Mouse (Mus musculus) frontal cortex, postnatal 25 days (tissue): ENCODE data around the gene Dctd.
"Not testable (repeated sequence)": the region's sequence is repeated elsewhere in the genome, so short reads cannot be mapped to it uniquely, and the experiment has no call there.

Experiments
- DNase-seq, 2 experiments: peaks; one replicate each; pipeline ENCODE4 v3.0.0; 2022; ENCODE audit warnings: low spot score in 2 of 2

Gene Dctd

DNA sequence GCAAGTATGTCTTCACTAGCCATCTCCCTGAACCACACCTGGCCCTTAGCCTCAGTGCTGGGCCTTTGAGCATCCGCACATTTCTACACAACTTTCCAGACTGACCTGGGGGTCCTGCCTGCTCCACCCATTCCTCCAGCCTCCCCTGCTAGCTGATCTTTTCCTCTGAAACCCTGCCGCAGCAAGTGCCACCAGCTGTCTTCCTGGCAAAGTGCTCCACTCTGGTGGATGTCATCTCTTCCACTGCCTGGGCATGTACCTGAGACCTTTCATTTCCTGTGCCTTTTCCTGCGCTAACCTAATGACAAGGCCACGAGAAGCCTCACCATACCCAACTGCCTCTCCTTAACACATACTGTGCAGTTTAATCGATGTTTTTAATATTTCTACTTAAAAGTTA is 46.9 kb downstream of the Dctd start:
- no peak for DNase-seq

DNA sequence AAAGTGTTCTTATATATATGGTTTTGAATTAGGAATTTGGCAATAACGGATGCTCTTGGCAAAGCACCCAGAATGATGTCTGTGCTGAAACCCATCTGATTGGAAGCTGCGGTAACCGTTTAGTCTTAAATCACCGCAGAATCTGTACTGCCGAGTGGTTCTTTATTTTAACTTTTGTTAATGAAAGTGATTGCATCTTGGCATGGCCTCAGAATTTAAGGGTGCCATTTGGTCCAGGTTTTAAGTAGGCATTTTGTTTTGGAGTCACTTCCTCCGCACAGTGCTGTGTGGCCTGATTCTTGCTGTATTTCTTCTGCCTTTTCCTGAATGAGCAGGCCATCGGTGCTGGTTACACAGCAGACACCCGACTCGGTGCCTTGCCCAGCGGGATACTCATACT is 47.6 kb downstream of the Dctd start:
- no peak for DNase-seq

DNA sequence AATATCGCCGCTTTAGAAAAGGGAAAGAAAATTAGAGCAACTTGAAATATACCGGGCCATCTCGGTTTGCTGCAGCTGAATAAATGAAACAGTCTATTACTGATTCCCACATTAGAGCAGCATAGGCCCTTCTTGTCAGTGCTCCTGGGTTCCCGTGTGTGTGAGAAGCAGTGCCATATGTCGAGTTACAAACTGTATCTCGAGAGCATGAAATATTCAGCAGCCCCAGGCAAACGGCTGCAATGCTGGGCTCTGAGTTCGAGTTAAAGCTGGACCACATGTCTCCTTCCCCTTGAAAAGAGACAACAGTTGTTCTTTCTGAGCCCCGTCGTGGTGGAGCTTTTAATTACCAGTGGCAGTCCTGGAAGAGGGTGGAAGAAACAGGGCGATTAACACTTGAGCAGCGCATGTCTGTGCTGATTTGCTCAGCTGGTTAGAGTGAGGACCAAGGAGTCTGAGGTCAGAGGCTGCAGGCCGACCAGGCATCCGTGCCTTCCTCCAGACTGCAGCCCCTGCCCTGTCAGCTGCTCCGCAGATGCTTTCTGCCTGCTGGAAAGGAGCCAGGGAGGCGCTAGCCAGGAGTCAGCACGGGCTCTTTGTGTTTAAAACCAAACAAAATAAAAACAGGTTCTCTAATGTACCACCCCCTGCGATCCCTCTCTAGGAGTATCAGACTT is 53.3 kb downstream of the Dctd start:
- no peak for DNase-seq

DNA sequence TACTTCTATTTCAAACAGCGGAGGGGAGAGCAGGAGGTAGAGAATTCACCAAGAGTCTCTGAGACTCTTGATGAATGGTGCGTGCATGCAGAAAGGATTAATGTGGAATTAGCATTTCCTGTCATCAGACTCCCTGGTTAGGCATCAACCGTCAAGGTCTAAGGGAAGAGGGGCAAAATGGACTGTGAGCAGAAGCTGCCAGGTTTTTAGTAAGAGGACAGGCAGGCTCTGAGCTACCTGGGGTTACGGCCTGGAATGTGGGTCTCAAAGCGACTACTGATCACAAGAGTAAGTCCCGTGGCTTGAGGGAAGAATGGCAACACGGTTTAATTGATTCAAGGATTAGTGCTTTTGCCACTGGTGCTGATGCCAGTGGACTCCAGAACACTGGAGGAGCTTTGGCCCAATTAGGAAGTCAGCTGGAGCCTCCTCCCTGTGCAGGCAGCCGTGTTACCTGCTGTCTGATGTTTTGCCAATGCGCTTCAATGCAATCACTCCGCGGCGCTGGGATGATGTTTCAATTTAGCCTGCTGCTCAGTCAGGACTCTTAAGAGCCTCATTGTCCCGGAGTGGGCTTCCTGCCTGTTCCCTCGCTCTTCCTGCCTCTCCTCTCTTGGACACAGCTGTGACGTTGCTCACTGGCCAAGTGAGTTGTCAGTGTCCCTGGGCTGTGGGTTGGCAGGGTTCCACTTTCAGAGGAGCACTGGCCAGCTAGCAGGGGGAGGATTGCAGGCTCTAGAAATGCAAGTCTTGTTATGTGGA is 54.6 kb downstream of the Dctd start:
- peak; percentile 9 to 30 for DNase-seq

DNA sequence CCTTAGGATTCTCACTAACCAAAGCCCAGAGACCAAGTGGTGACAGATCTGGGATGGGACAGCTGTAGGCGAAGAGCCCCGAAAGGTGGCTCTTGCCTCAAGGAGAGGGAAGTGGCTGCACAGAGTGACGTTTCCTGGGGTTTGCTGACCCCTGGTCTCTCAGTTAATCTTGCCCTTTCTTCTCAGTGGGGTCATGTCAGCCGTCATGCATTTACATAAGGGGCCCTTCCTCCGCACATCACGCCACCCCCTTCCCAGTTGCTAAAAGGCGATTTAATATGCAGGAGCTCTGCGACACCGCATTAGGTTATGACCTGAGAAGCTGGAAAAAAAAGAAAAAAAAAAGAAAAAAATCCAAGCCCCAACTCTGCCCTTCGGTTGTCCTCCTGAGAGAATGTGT is 58.8 kb downstream of the Dctd start:
- DNase-seq = no peak

DNA sequence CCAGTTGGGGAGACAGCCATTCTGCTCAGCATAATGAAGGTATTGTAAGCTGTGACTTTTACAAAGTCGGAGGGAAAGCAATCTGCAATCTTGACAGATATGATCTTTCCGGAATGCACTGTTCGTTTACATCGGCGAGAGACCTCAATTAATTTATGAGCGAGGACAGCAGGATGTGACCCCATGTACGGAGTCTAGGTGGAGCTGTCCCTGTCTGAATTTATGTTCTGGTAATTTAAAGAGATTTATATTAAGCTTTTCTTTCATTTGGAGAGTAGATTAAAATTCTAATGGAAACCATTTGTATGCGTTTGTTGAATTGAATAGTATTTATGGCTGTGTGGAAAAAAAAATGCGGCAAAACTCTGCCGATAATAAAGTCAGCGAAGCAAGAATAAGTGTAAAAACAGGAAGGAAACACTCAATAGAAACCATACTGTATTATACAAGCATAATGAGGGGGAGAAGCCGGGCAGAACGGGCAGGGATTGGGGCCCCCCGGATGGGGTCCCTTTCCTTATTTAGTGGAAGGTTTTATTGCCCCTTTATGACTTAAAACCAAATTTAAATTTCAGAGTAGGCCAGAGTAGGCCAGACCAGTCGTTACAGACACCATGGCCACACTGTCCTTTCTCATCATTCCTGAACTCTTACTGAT is 59.8 kb downstream of the Dctd start:
- DNase-seq = no peak

DNA sequence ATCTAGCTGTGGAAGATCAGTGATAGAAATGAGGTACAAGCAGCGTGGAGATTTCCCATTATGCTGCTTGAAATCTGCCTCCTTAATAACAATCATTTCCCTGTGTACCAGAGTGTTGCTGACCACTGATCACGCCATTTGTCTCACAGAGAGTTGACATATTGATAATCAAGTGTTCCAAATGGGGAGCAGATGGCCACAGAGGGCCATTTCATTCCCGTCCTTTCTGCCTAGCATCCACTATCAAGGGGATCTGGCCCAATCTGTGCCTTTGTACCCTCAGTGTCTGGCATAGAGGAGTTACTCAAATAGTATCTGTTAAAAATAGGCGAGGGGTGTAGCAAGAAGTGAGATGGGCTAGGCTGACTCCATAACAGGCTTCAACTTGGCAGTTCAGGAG is 78.5 kb downstream of the Dctd start:
- no peak for DNase-seq

DNA sequence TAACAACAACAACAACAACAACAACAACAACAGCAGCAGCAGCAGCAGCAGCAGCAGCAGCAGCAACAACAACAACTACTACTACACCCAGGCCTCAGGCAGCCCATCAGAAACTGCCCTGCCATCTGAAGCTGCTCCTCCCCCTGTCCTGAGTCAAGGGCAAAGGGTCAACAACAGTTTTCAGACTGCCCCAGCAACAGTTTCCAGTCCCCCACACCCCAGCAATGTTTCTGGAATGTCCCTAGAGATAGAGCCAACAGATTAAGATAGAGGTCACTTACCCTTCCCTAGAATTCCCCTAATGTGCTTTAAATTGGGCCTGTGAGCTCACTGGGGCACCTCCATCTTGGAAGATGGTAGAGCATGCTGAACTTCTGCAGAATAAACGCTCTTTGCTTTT is 79.0 kb downstream of the Dctd start:
- no peak for DNase-seq

DNA sequence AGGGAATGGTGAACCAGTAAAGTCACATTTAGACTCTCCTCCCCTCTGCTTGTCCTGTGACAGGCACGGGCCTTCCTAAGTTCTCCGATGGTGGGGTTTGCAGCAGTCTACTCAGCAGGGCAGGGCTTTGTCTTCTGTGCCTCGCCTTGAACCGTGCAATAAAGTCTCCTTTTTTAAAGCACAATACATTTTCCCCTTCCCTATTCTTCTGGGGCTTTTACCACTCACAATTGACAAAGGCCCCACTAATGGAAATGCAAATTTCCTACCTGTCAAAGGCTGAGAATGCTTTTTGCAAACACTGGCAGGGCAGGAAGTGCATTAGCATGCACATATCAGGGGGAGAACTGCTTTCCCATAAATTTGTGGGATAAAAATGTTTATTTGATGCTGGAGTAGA is 80.1 kb downstream of the Dctd start:
- DNase-seq = no peak

DNA sequence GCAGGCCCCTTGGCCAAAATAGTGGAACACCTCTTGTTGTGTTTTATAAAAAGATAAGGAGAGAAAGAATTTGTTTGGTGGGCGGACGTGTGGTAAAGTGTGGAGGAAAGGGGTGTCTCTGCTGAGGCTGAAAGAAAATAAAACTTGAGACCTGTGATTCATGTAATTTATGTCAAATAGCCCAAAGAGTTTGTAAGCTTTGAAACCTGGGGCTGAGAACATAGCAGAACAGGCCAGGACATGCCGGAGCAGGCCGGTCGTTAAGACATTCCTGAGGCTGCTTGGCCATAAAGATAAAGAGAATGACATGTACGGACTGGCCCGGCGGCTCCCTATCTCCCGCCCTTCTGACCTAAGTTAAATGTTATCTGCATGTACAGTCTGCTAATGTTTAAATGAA is 81.3 kb downstream of the Dctd start:
- not testable (repeated sequence) for DNase-seq

DNA sequence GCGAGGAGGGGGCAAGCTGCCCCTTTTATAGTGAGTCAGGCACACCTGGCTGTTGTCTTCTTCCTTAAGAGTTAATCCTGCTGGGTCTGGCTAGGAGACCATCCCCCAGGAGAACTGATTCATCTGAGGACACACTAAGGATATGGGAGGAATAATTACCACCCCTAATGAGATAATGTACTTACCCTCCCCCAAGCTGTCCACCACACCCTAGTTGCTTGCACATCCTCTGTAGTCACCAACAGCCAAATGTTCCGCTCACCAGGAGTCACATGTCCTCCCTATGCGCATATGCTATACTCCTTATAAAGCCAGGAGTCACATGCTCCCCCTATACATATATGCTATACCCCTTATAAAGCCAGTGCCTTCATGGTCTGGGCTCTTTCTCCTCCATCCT is 82.1 kb downstream of the Dctd start:
- DNase-seq = no peak

DNA sequence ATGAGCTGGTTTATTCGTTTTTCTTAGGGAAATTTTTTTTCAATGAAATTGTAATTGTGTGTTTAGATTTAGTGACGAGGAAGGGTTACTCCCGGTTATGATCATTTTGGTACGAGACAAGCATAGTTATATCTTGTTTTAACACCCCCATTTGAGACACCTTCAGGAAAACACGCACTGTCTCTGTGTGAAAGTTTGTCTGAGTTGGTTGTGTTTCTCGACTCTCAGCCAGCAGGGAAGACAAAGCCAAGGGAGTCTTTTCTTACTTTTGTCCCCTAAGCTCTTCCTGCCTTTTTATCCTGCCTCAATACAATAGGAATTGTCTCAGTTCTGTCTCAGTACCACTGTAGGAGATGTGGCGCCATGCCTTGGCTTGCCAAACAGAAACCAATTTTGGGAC is 84.9 kb downstream of the Dctd start:
- DNase-seq = no peak

DNA sequence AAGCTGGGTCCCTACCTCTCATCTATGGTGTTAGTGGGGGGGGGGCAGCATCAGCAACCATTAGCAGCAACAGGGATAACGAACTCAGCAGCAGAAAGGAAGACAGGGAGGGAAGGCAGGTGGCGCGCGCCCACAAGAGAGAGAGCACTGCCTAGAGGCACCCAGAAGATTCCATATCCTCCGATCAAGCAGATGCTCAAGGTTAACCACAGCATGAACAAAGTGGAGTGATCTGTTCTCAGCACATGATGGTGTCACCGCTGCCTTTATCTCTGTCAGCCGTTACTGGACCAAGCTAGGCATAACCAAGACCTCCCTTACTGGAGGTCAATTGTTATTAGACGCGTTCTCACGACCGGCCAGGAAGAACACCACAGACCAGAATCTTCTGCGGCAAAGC is 89.7 kb downstream of the Dctd start:
- DNase-seq = no peak

DNA sequence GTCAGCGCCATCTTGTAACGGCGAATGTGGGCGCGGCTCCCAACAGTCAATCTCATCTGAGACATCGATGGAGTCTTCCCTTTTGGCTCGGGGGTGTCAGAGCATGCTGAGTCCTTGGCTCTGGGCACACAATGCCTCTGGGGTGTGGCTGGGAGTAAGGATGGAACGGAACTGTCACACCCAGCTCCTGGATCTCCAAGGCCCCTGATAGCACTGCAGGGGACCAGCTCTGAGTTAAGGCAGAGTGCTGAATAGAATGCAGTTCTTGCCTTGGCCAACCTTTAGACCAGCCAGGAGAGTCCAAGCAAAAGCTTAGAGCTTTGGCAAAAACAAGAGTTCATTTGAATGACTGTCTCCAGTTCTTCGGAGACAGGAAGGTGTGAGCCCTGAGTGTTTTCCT is 97.1 kb downstream of the Dctd start:
- DNase-seq = no peak

DNA sequence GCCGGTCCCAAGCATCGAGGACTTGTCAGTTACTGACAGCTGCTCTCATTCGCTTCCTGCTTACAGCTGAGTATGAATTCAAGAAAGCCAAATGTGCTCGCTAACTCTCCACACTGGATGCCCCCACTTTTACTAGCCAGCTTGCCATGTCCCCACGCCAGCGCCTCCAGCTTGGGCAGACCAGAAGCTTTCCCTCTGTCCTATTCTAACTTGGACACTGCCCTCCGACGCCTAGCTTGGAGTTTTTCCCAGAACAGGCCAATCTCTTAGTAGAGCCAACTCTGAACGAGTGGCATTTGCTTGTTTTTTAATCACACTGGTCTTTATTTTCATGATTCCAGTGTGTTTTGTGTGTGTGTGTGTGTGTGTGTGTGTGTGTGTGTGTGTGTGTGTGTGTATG is 100.3 kb downstream of the Dctd start:
- no peak for DNase-seq

DNA sequence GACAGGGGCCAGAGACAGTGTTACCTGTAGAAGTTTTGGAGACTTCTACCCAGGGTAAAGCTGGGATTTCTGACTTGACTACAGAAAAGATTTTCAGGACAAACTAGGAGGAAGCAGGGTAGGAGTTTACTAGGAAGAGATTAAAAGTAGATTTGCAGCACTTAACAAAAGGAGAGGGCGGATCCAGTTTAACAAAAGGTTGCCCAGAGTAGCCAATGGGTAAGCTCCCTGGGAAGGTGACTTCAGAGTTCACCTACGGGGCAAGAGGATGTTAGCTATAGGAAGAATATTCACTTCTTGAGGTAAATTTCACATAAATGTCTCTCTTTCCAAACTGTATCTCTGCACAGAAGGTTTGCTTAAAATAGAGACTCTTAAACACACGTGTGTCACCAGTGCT is 103.7 kb downstream of the Dctd start:
- DNase-seq = no peak
